Mouse (Mus musculus): ENCODE measurements at regions not wholly inside any gene's neighbourhood (a gene's known extent, or its start where the extent isn't known, plus 50 kb on each side); places are given as distances from the start of the nearest gene placed in this dataset.

- DNase-seq (ENCODE audit: low read depth, low spot score), result no peak
Measured at GRCm38 (mm10) chr17:67504502-67505033, 128.0 kb downstream of the Lrrc30 start.

GRCm38 (mm10) chr17:67503125-67503878 lies 129.2 kb downstream of the Lrrc30 start:
- no peak for DNase-seq (ENCODE audit: low read depth, low spot score)

- DNase-seq (ENCODE audit: low read depth, low spot score), result no peak
Measured at GRCm38 (mm10) chr17:67502628-67503027, 129.9 kb downstream of the Lrrc30 start.

GRCm38 (mm10) chr17:67499783-67500641 lies 132.5 kb downstream of the Lrrc30 start:
- DNase-seq (ENCODE audit: low read depth, low spot score), result no peak

GRCm38 (mm10) chr17:67497380-67497779 lies 135.1 kb downstream of the Lrrc30 start:
- no peak for DNase-seq (ENCODE audit: low read depth, low spot score)

GRCm38 (mm10) chr17:67480463-67480862 lies 126.2 kb upstream of the Ptprm start:
- no peak for DNase-seq (ENCODE audit: low read depth, low spot score)

GRCm38 (mm10) chr17:67473137-67473536 lies 118.9 kb upstream of the Ptprm start:
- DNase-seq (ENCODE audit: low read depth, low spot score), result peak; percentile 71

- DNase-seq (ENCODE audit: low read depth, low spot score), result no peak
Measured at GRCm38 (mm10) chr17:67458851-67459421, 104.7 kb upstream of the Ptprm start.

GRCm38 (mm10) chr17:67451966-67452365 lies 97.7 kb upstream of the Ptprm start:
- DNase-seq (ENCODE audit: low read depth, low spot score), result no peak

GRCm38 (mm10) chr17:67451081-67451480 lies 96.8 kb upstream of the Ptprm start:
- no peak for DNase-seq (ENCODE audit: low read depth, low spot score)

- DNase-seq (ENCODE audit: low read depth, low spot score), result no peak
Measured at GRCm38 (mm10) chr17:67450021-67450420, 95.8 kb upstream of the Ptprm start.

- DNase-seq (ENCODE audit: low read depth, low spot score), result no peak
Measured at GRCm38 (mm10) chr17:67445986-67446385, 91.7 kb upstream of the Ptprm start.

- DNase-seq (ENCODE audit: low read depth, low spot score), result peak; percentile 28
Measured at GRCm38 (mm10) chr17:67440961-67441360, 86.7 kb upstream of the Ptprm start.

- no peak for DNase-seq (ENCODE audit: low read depth, low spot score)
Measured at GRCm38 (mm10) chr17:67419956-67420711, 65.9 kb upstream of the Ptprm start.

GRCm38 (mm10) chr17:67412546-67413250 lies 58.4 kb upstream of the Ptprm start:
- DNase-seq (ENCODE audit: low read depth, low spot score), result no peak

- no peak for DNase-seq (ENCODE audit: low read depth, low spot score)
Measured at GRCm38 (mm10) chr17:67409911-67410310, 55.7 kb upstream of the Ptprm start.

- DNase-seq (ENCODE audit: low read depth, low spot score), result no peak
Measured at GRCm38 (mm10) chr17:67405934-67406333, 51.7 kb upstream of the Ptprm start.

Data from mesoderm, embryonic 11.5 days (tissue).